Mouse (Mus musculus): Measurements from ENCODE around the gene Cc2d1a.
A peak's percentile ranks its signal among the peaks of the same experiment; 100 is the strongest.

- TF ChIP-seq POLR2A (IDR thresholded peaks at IDR 0.05; ENCODE audit: insufficient read depth, low read depth, low read length), result no peak
- TF ChIP-seq CTCF (IDR thresholded peaks at IDR 0.05), result peak; percentile 57
- TF ChIP-seq EP300 (IDR thresholded peaks at IDR 0.05; ENCODE audit: insufficient read depth, low read depth, low read length), result no peak
Measured at GRCm38 (mm10) chr8:84193566-84193965, 45.8 kb upstream of the Cc2d1a start.

Data from heart, adult 2 months (tissue).